Mouse (Mus musculus) left cerebral cortex, adult 2 months (tissue): ENCODE measurements around the gene Hspa12a. TPM values are rescaled to one million over a fixed set of nuclear protein-coding genes. Genes with fewer than 3 reads are reported as not detected.

Experiments used
- DNase-seq, 2 experiments: peaks; one replicate each; pipeline ENCODE4 v3.0.0; 2021 to 2022; ENCODE audit warnings: low spot score in 2 of 2, mixed read lengths in 1 of 2; ENCODE audit errors: extremely low spot score in 1 of 2
- H3K27ac ChIP-seq: fragments of 200-600 bp; 2 replicates; pipeline ENCODE4 v1.8.1; 2022
- H3K4me3 ChIP-seq: fragments of 200-600 bp; 2 replicates; pipeline ENCODE4 v1.8.1; 2022
- CTCF ChIP-seq: fragments of 200-600 bp; IDR thresholded peaks from 2 replicates; pipeline ENCODE4 v1.8.1; 2022; ENCODE audit warnings: antibody characterized with exemption, mild to moderate bottlenecking, moderate library complexity
- intact Hi-C: fragments of 180-260 bp; cut with DNase I; formaldehyde crosslinking; loops from one replicate; pipeline ENCODE4 v1.15.1; 2025
- total RNA-seq, 2 experiments: library from RNA; stranded (reverse); gene quantifications; 2 replicates each; pipeline ENCODE4 v1.2.3; 2021

Hspa12a gene
- total RNA-seq, 2 experiments from 2014 or later, result 208 to 220 TPM

DNA sequence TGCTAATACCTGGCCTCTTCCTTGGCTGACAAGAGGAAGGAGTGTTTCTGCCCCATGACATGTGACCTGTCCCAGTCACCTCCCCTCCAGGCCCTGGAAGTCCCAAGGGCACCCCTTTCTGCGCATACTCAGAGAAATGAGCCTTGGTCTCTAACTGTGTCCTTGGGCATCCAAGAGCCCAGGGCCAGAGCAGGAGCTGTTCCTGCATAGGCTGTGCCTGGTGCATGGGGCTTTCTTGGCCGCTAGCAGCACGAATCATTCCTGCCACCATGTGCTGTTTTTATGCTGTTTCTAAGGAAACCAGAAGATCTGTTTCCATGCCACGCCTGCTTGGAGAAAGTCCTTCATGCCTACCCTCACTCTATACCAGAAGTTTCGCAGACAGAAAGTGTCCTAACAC lies 132.9 kb downstream of the Hspa12a start:
- Histone ChIP-seq H3K4me3 (no peak overlapping the region), H3K27ac (peak overlapping the region; percentile 29; the same call in 1 of the 2 replicates)
- DNase-seq, result no peak
- TF ChIP-seq CTCF, result no peak
- intact Hi-C loops, result no loop called here

DNA sequence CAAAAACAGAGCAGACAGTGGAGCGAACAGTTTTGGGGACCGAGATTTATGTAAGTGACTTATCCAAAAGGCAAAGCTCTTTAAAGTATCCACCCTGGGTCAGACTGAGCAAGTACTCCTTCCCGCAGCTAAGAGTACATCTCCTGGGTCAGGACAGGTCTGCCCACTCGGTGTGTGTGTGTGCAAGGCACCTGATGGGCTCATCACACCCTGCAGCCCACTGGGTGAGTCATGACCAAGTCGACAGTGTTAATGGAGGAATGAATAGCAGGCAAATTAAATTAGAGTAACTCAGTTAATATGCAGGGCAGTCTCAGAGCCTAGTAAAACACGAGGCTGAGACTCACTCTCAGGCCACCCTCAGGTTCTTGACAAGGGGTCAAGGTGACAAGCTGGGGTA lies 134.6 kb downstream of the Hspa12a start:
- no peak for TF ChIP-seq CTCF
- Histone ChIP-seq H3K4me3 (no peak overlapping the region), H3K27ac (no peak overlapping the region)
- no peak for DNase-seq
- intact Hi-C loops, result loop anchor here (5.0 kb wide), 1 partner anchor 388 kb away; no protein-coding TSS in a partner anchor

DNA sequence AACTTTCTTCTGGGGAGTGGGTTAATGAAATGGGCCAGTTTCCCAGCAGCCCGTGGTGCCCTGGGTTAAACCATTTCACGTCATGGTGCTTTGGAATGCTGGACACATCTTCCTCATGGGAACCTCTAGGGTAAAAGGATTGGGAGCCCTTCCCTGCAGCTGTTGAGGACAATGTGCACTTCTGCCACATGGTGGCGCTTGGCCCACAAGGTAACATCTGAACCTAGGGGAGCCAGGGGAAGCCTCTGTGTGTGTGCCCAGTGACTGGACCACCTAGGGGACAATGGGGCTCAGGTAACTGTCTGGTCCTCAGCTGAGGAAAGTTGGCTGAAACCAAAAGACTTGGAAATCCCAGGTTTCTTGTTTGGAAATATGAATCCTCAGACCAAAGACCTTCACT lies 137.1 kb downstream of the Hspa12a start:
- H3K27ac ChIP-seq, result no peak overlapping the region
- peak; percentile 88 for TF ChIP-seq CTCF
- DNase-seq, result peak; percentile 73 to 78
- intact Hi-C loops, result loop anchor here (1.0 to 5.0 kb wide), 2 partner anchors 98 to 391 kb away; no protein-coding TSS in a partner anchor
- no peak overlapping the region for H3K4me3 ChIP-seq

DNA sequence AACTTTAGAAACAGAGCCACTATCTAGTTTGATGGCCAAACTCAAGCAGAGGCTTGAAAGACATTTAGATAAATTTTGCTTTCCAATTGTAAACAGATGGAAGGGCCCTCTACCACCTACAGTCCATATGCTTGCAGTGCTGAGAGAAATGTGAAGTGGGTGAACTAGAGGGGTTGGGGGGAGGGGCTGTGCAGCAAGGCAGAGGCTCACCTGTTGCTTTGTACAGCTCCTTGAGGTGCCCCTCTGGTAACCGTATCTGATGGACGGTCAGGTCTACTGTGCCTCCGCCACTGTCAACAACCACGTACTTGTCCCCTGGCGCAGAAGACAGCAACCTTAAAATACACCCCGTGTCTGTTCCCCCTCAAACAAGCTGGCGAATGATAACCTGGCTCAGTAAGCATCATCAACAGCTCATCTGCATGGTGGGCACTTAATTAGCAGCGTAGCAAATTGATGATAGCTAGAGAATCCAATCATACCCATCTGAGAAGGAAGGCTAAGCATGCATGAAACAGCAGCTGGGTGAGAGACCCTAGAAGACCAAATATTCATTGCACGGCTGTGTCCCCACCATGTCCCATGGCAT lies 138.2 kb downstream of the Hspa12a start:
- intact Hi-C loops, result loop anchor here (5.0 kb wide), 1 partner anchor 392 kb away; no protein-coding TSS in a partner anchor
- no peak overlapping the region for H3K4me3 ChIP-seq
- DNase-seq, result peak in 1 of 2 experiments; percentile 42
- no peak for TF ChIP-seq CTCF
- no peak overlapping the region; the same call in 1 of the 2 replicates for H3K27ac ChIP-seq

DNA sequence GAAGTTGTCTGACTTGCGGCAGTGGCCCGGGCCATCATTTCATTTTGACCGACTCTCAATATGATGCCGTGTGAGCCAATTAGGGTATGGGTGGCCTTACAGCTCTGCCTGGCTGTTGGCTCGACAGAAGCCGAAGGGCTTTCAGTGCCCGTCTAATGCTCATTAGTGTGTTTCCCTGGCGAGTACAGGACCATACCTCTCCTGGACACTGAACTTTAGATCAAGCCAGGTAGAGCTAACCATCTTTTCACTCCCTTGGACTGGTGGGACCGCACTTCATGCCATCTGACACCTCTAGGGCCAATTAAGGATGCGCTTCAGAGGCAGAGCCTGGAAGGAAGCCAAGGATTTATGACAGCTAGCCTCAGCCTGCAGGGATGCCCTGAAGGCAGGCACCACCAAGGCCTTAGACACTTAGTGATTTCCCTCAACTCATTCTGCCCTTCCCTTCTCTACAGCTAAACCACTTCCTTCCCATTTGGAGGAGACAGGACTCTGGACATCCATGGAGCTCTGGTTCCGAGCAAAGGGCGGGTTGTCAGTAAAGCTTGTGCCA lies 148.3 kb downstream of the Hspa12a start:
- TF ChIP-seq CTCF, result no peak
- no peak overlapping the region for H3K27ac ChIP-seq
- no peak for DNase-seq
- intact Hi-C loops, result no loop called here
- no peak overlapping the region for H3K4me3 ChIP-seq

DNA sequence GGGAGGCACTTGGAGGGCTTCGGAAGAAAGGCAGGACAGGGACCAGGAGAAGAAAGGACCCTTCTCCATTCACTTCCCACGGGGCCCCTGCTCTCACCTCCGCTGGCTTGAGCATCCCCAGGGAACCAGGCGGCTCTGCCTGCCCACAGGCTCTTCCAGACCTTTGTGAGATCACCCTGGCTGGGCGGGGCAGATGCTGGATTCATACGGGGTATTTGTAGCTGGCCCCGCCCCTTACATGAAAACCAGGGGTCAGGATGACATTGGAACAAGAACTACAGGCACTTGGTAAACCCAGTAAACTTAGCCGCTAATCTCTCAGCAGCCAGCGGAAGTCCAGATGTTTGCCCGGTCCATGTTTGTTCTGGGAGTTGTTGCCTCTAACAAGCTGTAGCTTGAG lies 149.2 kb downstream of the Hspa12a start, which contains the start of gene 1700019N19Rik:
TSS of gene 1700019N19Rik (minus strand) at position 178 of the 400 bp plus-strand sequence.
- intact Hi-C loops, result no loop called here
- no peak within 1 kb of the TSS for H3K4me3 ChIP-seq
- H3K27ac ChIP-seq, result no peak within 1 kb of the TSS
- no peak for TF ChIP-seq CTCF
- no peak for DNase-seq

DNA sequence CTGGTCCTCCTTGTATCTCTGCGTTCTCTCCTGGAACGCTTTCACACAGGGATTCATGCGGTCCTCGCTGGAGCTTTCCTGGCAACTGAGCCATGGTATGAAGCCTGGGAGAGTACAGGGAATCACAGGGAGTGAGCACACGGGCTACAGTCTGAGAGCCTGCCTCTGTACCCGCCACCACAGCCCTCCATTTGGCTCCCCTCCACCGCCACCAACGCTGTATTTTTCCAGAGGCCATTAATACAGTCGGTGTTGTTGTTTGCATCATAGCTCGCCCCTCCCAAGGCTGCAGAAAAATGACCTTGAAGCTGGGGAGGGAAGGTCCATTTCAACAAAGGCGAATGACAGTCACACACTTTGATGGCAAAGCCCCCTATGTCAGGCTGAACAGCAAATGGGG lies 154.3 kb downstream of the Hspa12a start:
- H3K4me3 ChIP-seq, result no peak overlapping the region
- no peak for TF ChIP-seq CTCF
- DNase-seq, result no peak
- intact Hi-C loops, result no loop called here
- H3K27ac ChIP-seq, result no peak overlapping the region

DNA sequence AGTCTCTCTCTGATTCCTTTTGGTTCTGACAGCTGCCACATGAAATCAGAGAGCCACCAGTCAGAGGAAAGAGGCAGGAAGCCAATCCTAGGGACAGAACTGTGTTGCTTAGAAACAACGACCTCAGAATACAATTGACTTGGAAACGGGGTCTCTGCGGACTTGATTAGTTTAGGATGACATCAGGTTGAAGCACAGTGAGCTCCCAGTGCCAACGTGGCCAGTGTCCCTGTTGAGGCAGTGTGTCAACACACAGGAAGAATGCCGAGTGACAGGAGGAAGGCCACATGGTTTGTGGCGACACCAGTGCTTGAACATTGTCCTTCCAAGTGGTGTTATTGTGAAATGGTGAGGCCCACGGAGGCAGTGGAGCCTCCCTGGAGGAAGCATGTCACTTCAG lies 159.5 kb downstream of the Hspa12a start:
- H3K4me3 ChIP-seq, result no peak overlapping the region
- DNase-seq, result no peak
- intact Hi-C loops, result no loop called here
- no peak overlapping the region for H3K27ac ChIP-seq
- no peak for TF ChIP-seq CTCF

DNA sequence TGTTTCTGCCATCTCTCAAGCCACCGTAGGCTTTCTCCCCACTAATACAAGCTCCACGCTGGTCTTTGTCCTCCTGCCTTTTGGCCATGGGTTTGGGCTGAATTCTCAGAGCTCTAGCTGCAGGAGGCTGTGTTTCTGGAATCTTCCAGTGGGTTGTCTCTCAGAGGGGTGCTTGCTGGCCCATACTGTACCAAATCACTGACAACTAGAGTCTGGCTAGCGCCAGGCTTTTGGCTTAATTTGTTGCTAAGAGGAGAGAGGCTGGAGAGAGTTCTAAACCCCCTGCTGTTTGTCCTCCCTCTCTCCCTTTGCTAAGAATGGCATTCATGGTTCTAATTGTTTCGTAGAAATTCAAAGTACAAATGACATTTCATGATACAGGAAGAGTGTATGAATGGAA lies 161.9 kb downstream of the Hspa12a start:
- H3K4me3 ChIP-seq, result no peak overlapping the region
- H3K27ac ChIP-seq, result no peak overlapping the region
- no peak for DNase-seq
- no peak for TF ChIP-seq CTCF
- intact Hi-C loops, result no loop called here

DNA sequence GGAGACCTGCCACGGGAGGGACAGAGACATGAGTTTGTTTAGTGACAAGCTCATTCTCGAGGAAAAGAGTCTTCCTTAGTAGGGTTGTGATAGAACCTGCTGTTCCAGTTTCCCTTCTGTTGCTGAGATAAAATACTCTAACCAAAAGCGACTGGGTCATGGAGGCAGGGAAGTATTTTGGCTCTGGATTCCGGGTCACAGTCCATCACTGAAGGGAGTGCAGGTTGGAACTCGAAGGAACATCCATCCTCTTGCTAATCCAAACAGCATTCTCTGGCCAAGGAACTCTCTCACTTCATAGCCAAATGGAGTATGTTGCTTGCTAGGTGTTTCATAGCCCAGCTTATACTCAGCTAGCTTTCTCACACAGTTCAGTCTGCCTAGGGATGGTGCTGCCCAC lies 167.0 kb downstream of the Hspa12a start:
- no peak for DNase-seq
- TF ChIP-seq CTCF, result no peak
- no peak overlapping the region for H3K4me3 ChIP-seq
- intact Hi-C loops, result no loop called here
- no peak overlapping the region for H3K27ac ChIP-seq

DNA sequence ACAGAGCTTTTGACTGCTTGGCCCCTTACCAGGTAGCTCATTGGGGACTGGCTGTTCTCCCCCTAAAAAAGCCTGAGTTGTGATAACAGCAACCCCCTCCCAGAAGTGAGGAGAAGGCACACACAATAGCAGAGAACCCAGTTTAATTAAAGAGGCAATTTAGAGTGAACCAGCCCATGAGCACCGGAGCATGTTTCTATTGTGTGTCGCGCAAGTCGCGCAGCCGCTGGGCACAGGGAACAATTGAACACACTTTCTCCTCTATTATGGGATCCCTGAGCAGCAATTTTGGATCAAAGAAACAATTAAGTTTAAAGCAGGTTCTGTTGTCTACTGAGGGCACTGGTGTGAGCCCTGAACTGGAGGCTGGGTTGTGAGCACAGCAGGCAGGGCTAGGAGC lies 176.1 kb downstream of the Hspa12a start:
- TF ChIP-seq CTCF, result no peak
- no peak overlapping the region for H3K4me3 ChIP-seq
- intact Hi-C loops, result no loop called here
- no peak overlapping the region for H3K27ac ChIP-seq
- no peak for DNase-seq

DNA sequence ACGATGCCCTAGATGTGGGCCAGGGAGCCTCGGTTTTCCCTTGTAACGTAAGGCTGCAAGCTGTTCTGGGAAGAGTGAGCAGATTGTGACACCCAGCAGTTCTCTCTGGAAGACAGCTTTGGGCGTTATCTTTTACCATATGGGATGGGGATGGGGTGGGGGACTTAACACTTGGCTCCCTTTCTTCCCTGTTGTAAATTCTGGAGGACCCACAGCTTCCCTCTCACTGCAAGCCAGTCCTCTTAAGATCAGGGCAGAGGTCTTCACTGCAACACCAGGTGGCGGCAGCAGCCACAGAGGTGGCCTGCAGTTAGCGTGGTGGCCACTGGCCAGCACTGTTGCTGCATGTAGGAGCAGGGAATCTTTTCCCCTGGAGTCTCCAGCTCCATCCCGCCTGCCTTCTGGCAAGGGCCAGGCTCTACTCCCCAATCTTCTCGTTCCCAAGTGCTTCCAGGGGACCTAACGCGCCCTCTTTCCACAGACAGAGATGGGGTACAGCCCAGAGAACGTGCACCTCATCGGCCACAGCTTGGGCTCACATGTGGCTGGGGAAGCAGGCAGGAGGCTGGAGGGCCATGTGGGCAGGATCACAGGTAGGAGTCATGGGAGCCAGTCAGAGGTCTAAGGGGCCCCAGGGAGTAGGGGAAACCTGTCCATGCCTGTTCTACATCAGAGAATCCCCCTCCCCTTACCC lies 180.5 kb downstream of the Hspa12a start:
- intact Hi-C loops, result loop anchor here (2.0 to 5.0 kb wide), 2 partner anchors 142 to 444 kb away; no protein-coding TSS in a partner anchor
- no peak overlapping the region for H3K27ac ChIP-seq
- DNase-seq, result peak; percentile 51 to 65
- H3K4me3 ChIP-seq, result no peak overlapping the region
- TF ChIP-seq CTCF, result peak; percentile 72
